Mouse (Mus musculus) mature B cell (primary cell): Measurements from ENCODE around the gene Camkk2.

Experiments
- in situ Hi-C: fragments of 300-500 bp; cut with MboI; formaldehyde crosslinking; loops from 2 replicates; pipeline ENCODE4 v1.14.3; 2019

Gene Camkk2

GRCm38 (mm10) chr5:122779277-122779834 lies at the start of gene Camkk2:
Camkk2 (minus strand) TSS chr5:122779409.
- in situ Hi-C loops: no loop called here

- in situ Hi-C loops: no loop called here
Measured at GRCm38 (mm10) chr5:122825099-122825498, 45.9 kb upstream of the Camkk2 start.

GRCm38 (mm10) chr5:122824450-122824849 lies 45.2 kb upstream of the Camkk2 start:
- in situ Hi-C loops: no loop called here

- in situ Hi-C loops: no loop called here
Measured at GRCm38 (mm10) chr5:122823976-122824375, 44.8 kb upstream of the Camkk2 start.

GRCm38 (mm10) chr5:122822441-122822840 lies 43.2 kb upstream of the Camkk2 start:
- in situ Hi-C loops: no loop called here

GRCm38 (mm10) chr5:122821524-122821885 lies 42.3 kb upstream of the Camkk2 start:
- in situ Hi-C loops: no loop called here

- in situ Hi-C loops: no loop called here
Measured at GRCm38 (mm10) chr5:122820777-122821523, 41.7 kb upstream of the Camkk2 start, which contains the start of gene Anapc5. Anapc5 (minus strand) TSS chr5:122821339.

- in situ Hi-C loops: no loop called here
Measured at GRCm38 (mm10) chr5:122812699-122813098, 33.5 kb upstream of the Camkk2 start.

- in situ Hi-C loops: no loop called here
Measured at GRCm38 (mm10) chr5:122811364-122812079, 32.3 kb upstream of the Camkk2 start.

- in situ Hi-C loops: no loop called here
Measured at GRCm38 (mm10) chr5:122805503-122805902, 26.3 kb upstream of the Camkk2 start.

GRCm38 (mm10) chr5:122802706-122803105 lies 23.5 kb upstream of the Camkk2 start:
- in situ Hi-C loops: no loop called here

- in situ Hi-C loops: no loop called here
Measured at GRCm38 (mm10) chr5:122801684-122802083, 22.5 kb upstream of the Camkk2 start.

GRCm38 (mm10) chr5:122800345-122801010 lies 21.3 kb upstream of the Camkk2 start:
- in situ Hi-C loops: no loop called here

GRCm38 (mm10) chr5:122799379-122800344 lies 20.5 kb upstream of the Camkk2 start:
- in situ Hi-C loops: no loop called here

- in situ Hi-C loops: no loop called here
Measured at GRCm38 (mm10) chr5:122798557-122799378, 19.6 kb upstream of the Camkk2 start.

GRCm38 (mm10) chr5:122797866-122798265 lies 18.7 kb upstream of the Camkk2 start:
- in situ Hi-C loops: no loop called here

GRCm38 (mm10) chr5:122788696-122789095 lies 9.5 kb upstream of the Camkk2 start:
- in situ Hi-C loops: no loop called here

GRCm38 (mm10) chr5:122786035-122786819 lies 7.0 kb upstream of the Camkk2 start:
- in situ Hi-C loops: no loop called here

GRCm38 (mm10) chr5:122783726-122784406 lies 4.7 kb upstream of the Camkk2 start:
- in situ Hi-C loops: no loop called here
